Mouse (Mus musculus): ENCODE results near the gene Il21r.

DNA sequence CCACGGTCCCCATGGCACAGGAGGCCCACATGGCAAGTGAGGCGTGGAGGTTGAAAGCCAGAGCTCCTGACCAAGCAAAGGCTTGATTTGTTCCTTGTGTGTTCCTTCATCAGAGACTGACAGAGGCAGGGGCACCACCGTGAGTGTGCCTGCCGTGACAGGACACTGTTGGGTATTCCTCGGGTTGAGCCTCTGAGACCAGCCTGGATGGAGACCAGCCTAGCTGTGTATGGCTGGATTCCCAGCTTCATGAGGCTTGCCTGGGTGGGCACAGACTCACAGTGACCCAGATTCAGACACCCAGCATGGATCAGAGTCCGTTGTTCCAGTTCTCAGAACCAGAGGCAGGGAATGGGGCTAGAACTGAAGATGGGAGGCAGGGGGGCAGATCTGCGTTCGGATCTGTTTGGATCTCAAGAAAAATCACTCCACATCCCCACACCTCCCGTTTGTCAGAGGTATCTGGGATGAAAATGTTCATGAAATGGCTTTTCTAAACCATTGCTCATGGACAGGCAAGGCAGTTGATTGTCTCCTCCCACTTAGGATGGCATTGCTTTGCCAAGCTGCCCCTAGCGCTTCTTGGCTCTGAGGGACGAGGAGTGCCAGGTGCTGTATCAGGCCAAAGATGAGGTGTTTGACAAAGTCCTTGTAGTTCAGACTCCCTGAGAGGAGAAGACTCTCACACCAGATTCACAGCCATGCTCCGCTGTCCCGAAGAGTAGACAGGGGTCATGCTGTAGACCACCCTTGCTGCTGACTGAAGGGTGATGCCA is 49.4 kb upstream of the Il21r start:
- no peak for TF ChIP-seq TAL1 (conservative IDR thresholded peaks at IDR 0.05; ENCODE audit: low read depth, low read length)
- no peak for TF ChIP-seq CTCF (IDR thresholded peaks at IDR 0.05; ENCODE audit: low read depth, low read length)
- TF ChIP-seq POLR2AphosphoS5 (IDR thresholded peaks at IDR 0.05; ENCODE audit: insufficient replicate concordance, low read depth, low read length), result no peak
- TF ChIP-seq GATA2 (IDR thresholded peaks at IDR 0.05; ENCODE audit: borderline replicate concordance, low read depth, low read length), result no peak
- TF ChIP-seq GATA1 (IDR thresholded peaks at IDR 0.05; ENCODE audit: borderline replicate concordance, low read length), result no peak

Measured in G1E (cell line).